Mouse (Mus musculus) lung, postnatal 0 days (tissue): ENCODE data around the gene Prrxl1. TPM values are rescaled to one million over a fixed set of nuclear protein-coding genes. Genes with fewer than 3 reads are reported as not detected.

Experiments used
- ATAC-seq: fragments of 200-750 bp; cut with Nextera tagmentation; 2 replicates; pipeline ENCODE4 v1.8.0; 2017; ENCODE audit warnings: moderate library complexity
- DNase-seq: peaks from one replicate; pipeline ENCODE4 v3.0.0-alpha.2; 2016; ENCODE audit warnings: low spot score
- H3K27ac ChIP-seq: fragments of 300-500 bp; sonication (generic); 2 replicates; pipeline ENCODE4 v1.5.1; 2014; ENCODE audit warnings: antibody characterized with exemption, mild to moderate bottlenecking, low read length, mixed read lengths
- H3K27me3 ChIP-seq: fragments of 300-500 bp; sonication (generic); replicated peaks from 2 replicates; pipeline ENCODE4 v1.6.1; 2014; ENCODE audit warnings: low read length, mixed read lengths; ENCODE audit not compliant: insufficient read depth
- H3K36me3 ChIP-seq: fragments of 300-500 bp; sonication (generic); 2 replicates; pipeline ENCODE4 v1.6.1; 2014; ENCODE audit warnings: low read length, mixed read lengths; ENCODE audit not compliant: insufficient read depth
- H3K4me1 ChIP-seq: fragments of 300-500 bp; sonication (generic); 2 replicates; pipeline ENCODE4 v1.6.1; 2014; ENCODE audit warnings: antibody characterized with exemption, low read depth, low read length, mixed read lengths; ENCODE audit not compliant: insufficient read depth
- H3K4me2 ChIP-seq: fragments of 300-500 bp; sonication (generic); replicated peaks from 2 replicates; pipeline ENCODE4 v1.6.1; 2014; ENCODE audit warnings: low read depth, mild to moderate bottlenecking, low read length, moderate library complexity, mixed read lengths
- H3K4me3 ChIP-seq: fragments of 300-500 bp; sonication (generic); 2 replicates; pipeline ENCODE4 v1.5.1; 2014; ENCODE audit warnings: low read depth, low read length
- H3K9ac ChIP-seq: fragments of 300-500 bp; sonication (generic); replicated peaks from 2 replicates; pipeline ENCODE4 v1.6.1; 2014; ENCODE audit warnings: low read depth, mild to moderate bottlenecking
- H3K9me3 ChIP-seq: fragments of 300-500 bp; sonication (generic); 2 replicates; pipeline ENCODE4 v1.6.1; 2016; ENCODE audit warnings: low read length, mixed read lengths
- CTCF ChIP-seq: IDR thresholded peaks from 2 replicates; pipeline ENCODE4 v1.5.1; 2016; ENCODE audit warnings: antibody characterized with exemption, mild to moderate bottlenecking
- EP300 ChIP-seq: IDR thresholded peaks from 2 replicates; pipeline ENCODE4 v1.6.1; 2016; ENCODE audit warnings: antibody characterized with exemption, mild to moderate bottlenecking, control low read depth
- WGBS: fragments of 180-500 bp; shearing (Covaris S2); extraction: QIAGEN DNeasy Blood & Tissue Kit; methylation state at CpG from one replicate; pipeline ENCODE4 v1.1.7; 2014; 5-methylcytosine and 5-hydroxymethylcytosine counted together
- polyA plus RNA-seq: library from polyadenylated mRNA; unstranded; fragments of >200 nt; fragmentation: Nextera tagmentation; extraction: Ambion mirVana; gene quantifications from 2 replicates; pipeline ENCODE4 v1.2.1, GENCODE M21; 2015

Gene Prrxl1
- polyA plus RNA-seq, 1 experiment from 2014 or later, result 0.25 TPM

DNA sequence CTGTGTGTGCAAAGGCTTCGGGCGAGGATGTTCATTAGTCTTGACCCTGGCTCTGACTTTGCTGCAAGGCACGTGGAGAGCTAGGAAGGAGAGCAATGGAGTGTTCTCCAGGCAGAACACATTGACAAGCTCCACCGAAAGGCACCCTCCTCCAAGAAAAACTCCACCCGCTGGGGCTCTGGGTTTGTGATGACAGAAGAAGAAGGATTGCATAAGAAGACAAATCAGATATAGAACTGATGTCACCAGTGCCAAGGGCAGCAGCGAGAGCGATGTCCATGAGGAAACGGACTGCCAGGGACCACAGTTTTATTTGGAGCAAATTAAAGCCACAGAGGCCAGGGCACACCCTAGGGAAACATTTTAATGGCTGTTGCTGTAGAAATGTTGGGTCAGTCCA is 98.6 kb downstream of the Prrxl1 start:
- TF ChIP-seq EP300 (no peak), CTCF (no peak)
- no peak overlapping the region for H3K4me2 ChIP-seq
- no peak overlapping the region for H3K4me3 ChIP-seq
- no peaks in the 10 kb centered on the region for H3K36me3 ChIP-seq
- H3K4me1 ChIP-seq, result no peaks in the 10 kb centered on the region
- ATAC-seq (no peak), DNase-seq (no peak)
- no peak overlapping the region for H3K9ac ChIP-seq
- no peak overlapping the region for H3K27ac ChIP-seq
- no peaks in the 10 kb centered on the region for H3K27me3 ChIP-seq
- H3K9me3 ChIP-seq, result no peaks in the 10 kb centered on the region
- 72% methylated on average over 8 of the region's 8 CpGs for WGBS

GRCm38 (mm10) chr14:32698556-32698955 is 99.3 kb downstream of the Prrxl1 start:
- no peaks in the 10 kb centered on the region for H3K4me1 ChIP-seq
- H3K4me2 ChIP-seq, result no peak overlapping the region
- no peaks in the 10 kb centered on the region for H3K36me3 ChIP-seq
- no peak overlapping the region for H3K27ac ChIP-seq
- no peak for DNase-seq
- no peaks in the 10 kb centered on the region for H3K27me3 ChIP-seq
- H3K9ac ChIP-seq, result no peak overlapping the region
- no peak overlapping the region for H3K4me3 ChIP-seq
- ATAC-seq, result no peak
- no peak for TF ChIP-seq CTCF
- no peak for TF ChIP-seq EP300
- 67% methylated on average over 3 of the region's 3 CpGs for WGBS
- H3K9me3 ChIP-seq, result no peaks in the 10 kb centered on the region

Other genes with a start within 250 kb of the Prrxl1 start
- 7.8 and 9.5 TPM in 2 replicates for gene 1700024G13Rik, start 211.0 kb upstream of the Prrxl1 start, polyA plus RNA-seq
- 0.07 TPM in 1 of 2 replicates, not detected in the other for gene Slc18a3, start 134.6 kb upstream of the Prrxl1 start, polyA plus RNA-seq
- gene Chat, start 133.4 kb upstream of the Prrxl1 start, polyA plus RNA-seq, result not detected in 2 replicates
- gene Ercc6, start 85.9 kb upstream of the Prrxl1 start, polyA plus RNA-seq, result 12.9 and 15.6 TPM in 2 replicates
- 0.11 and 0.15 TPM in 2 replicates for gene 3425401B19Rik, start 85.9 kb downstream of the Prrxl1 start, polyA plus RNA-seq
- gene Tmem273, start 186.6 kb downstream of the Prrxl1 start, polyA plus RNA-seq, result 2.4 and 5.2 TPM in 2 replicates
- 0.08 and 0.14 TPM in 2 replicates for gene Fam170b, start 234.6 kb downstream of the Prrxl1 start, polyA plus RNA-seq